Mouse (Mus musculus): ENCODE measurements around the gene Prkab2.

Gene Prkab2

DNA sequence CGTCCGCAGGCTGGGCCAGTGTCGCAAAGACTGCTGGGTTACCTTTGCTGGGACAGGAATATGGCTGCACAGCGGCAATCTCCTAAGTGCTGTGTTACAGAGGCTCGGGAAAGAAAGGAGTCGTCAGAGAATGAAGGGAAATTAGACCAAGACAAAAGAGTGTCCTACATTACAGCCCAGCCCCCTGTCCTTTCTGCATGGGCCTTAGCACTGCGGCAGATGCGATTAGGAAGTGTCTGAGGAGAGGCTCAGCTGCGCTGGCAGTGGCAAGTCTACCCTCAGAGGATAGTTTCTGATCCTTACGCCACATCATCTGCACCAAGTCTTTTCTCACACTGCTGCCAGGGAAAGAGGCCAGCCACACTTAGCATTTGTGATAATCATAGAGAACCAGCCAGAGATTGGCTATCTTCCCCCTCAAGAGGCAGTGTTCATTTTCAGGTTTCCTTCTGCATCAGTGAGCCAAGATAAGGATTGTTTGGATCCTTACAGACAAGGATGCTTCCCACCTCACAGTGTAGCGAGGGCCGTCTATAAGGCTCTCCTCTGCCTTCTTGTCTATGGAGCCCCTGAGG lies 33.5 kb downstream of the Prkab2 start:
- DNase-seq (ENCODE audit: low read depth, low spot score): no peak

DNA sequence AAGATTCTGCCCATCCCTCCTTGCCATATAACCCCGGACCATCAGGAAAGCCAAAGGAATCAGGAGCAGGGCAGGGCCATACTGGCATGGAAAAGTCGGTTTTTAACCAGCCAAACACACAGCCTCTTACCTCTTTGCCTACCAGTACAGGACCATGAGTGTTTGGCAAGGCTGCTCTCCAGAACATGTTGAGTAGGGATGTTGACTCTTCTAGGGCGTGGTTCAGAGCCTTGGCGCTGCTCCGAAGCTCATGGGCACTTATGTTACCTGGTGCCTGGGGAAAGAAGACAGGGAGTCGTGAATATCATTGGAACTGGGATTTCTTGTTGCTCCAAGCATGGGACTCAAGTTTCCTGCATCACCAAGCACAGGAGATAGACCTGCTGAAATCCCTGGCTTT lies 35.8 kb downstream of the Prkab2 start:
- no peak for DNase-seq (ENCODE audit: low read depth, low spot score)

DNA sequence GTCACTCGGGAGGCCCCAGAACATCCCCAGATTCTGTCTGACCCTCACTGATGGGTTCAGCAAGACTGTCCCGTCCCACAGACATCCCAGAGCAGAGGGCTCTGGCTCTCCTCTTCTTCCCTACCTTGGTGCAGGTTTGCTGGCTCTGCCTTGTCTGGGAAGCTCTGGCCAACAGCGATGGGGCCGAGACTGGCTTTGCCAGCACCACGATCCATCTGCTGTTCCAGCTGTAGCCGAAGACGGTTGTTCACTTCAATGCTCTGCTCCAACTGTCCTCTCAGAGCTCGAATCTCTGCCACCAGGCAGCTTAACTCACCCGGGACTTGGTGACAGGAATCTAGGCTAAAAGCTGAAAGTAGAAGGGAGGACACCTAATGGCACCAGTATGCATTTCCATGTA lies 38.9 kb downstream of the Prkab2 start:
- DNase-seq (ENCODE audit: low read depth, low spot score): no peak

DNA sequence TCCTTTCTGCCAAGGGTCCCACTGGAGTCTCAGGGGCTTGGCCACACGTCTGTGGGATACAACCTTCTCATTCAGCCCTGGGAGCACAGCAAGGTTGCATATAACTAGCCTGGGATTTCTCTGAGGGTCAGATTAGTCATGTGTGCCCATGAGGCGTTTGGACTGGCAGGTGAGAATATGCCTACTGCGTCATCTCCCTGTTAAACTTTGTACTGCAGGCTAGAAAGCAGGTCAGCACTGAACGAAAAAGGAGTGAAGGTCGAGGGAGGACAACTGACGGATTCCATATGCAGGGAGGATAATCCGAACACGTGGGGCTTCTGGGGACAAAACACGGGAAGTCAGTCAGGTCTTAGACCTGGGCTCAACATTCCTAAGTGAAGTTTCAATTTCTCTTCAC lies 39.3 kb downstream of the Prkab2 start:
- DNase-seq (ENCODE audit: low read depth, low spot score): no peak

DNA sequence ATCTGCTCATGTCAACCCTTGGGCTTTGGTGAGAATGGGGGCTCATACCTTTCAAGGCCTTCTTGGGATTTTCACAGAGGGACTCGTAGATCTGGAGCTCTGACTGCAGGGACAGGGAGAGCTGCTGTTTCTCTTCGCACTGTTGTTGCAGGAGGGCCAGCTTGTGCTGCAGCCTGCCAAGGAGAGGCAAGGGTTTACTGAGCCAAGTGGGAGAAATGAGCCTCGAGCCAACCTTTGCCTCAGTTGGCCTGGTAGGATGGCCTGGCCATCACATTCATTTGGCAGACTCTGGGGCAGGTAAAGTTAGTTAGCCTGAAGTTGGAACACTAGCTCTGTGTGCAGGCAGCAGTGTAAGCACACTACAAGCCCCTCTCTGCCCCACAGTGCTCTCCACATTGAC lies 41.1 kb downstream of the Prkab2 start:
- DNase-seq (ENCODE audit: low read depth, low spot score): no peak

DNA sequence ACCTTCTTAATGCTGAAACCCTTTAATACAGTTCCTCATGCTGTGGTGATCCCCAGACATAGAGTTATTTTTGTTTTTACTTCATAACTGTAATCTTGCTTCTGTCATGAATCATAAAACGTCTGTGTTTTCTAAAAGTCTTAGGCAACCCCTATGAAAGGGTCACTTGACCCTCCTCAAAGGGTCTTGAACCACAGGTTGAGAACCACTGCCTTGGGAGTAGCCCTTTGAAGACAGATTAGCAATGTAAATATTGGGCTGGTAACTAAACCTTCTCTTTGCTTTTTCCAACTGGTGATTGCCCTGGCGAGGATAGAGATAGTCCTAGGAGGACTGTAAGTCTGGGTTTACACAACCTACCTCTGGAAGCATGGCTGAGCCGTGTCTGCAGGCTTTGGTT lies 43.2 kb downstream of the Prkab2 start:
- DNase-seq (ENCODE audit: low read depth, low spot score): no peak

DNA sequence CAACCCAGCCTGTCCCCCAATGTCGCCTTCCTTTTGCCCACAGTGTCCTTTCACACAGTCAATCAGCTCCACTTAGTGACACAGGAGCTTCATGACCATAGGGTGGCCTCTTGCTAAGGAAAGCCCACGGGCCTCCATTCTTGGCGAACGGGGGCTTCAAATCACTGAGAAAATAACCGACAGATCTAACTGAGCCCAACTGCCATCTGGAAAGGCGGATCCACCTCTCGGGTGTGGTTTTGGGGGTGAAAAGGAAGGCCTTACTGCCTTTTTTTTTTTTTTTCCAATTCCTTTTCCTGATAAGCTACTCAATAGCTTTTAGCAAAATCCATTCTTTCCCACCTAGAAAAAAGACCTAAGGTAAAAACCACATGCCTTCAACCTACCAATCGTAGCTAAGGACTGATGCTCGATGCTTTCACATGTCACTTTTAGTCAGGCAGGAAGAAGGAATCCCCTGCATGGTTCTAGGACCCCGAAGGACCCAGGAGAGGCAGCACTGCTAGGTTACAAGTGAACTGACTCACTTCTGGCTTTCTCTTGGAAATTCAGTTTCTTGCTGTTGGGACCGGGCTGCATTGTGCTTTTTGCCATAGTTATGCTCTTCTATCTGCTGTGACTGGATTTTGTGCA lies 44.6 kb downstream of the Prkab2 start:
- no peak for DNase-seq (ENCODE audit: low read depth, low spot score)

DNA sequence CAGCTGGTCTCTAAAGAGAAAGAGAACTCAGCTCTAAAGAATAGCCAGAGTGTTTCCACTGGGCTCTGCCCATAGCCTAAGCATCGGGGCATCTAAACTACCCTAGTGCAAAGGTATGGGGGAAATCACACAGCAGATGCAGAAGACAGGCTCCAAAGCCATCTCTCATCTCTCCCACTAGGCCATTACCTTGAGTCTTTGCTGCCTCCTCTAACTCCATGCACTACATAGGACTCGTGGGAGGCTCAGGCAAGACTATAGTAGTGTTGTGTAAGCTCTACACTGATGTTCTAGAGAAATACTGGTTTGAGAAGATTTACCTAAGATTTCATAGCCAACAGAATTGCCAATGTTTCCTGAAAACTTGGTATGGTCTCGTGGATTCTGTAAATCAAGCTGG lies 47.5 kb downstream of the Prkab2 start:
- no peak for DNase-seq (ENCODE audit: low read depth, low spot score)

DNA sequence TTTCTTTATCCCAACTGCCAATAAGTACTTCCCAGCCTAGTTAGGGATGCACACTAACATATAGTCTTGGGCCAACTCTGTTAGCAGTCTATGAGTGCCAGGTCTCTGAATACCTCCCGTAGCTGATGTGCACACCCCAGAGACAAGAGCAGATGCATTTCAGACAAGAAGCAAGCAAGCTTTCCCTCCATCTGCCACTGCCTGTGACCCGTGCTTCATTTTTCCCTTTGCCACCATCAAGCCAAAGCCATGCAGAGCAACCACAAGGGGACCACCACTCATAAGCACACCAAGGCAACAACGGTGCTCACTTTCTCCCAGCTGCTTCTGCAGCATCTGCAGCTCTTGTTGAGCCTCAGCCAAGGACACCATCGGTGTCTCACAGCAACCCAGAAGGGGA lies 48.6 kb downstream of the Prkab2 start:
- no peak for DNase-seq (ENCODE audit: low read depth, low spot score)

DNA sequence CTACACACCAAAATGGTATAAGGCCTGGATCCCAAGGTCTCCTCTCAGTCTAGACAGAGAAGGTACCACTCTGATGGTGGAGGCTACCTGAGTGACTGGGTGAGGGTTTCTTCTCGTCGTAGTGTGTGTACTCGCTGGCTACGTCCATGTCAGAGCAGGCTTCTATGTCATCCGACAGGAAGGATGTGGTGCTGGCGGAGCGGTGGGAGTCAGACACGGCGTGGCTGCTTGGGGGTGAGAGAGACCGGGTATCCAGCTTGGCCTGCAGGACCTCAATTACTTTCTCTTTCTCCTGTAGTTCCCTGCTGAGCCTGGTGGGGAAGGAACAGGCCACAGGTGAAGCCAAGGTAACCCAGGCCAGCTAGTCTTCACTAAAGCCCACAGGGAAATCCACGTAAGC lies 52.1 kb downstream of the Prkab2 start:
- DNase-seq (ENCODE audit: low read depth, low spot score): no peak

DNA sequence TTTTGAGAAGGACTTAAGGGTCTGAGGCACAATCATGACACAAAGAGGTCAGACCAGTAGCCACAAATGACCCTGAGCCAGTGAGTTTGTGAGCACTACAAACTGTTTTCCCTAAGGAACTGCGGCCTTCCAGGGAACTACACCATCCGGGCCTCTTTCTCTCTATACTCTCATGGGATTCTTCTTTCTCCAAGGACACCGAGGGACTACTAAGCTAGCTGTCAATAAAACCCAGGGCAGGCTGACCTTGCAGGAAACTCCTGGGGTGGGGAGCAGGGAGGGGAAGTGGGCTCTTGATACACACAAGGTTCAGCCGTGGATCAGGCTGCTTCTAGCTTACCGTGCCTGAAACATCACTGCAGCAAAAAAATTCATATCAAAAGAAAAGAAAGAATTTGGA lies 52.9 kb downstream of the Prkab2 start:
- no peak for DNase-seq (ENCODE audit: low read depth, low spot score)

DNA sequence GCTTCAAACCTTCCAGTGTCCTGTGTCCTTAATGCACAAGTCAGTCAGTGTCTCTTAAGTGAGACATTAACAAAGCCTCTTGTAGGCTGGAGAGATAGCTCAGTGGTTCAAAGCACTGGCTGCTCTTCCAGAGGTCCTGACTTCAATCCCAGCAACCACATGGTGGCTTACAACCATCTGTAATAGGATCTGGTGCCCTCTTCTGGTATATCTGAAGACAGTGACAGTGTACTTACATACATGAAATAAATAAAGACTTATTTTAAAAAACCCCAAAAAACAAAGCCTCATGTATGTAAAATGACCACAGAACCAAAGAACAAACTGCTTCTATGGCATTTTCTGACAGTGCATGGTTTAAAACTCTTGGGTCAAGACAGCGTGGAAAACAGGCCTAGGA lies 57.9 kb downstream of the Prkab2 start:
- no peak for DNase-seq (ENCODE audit: low read depth, low spot score)

DNA sequence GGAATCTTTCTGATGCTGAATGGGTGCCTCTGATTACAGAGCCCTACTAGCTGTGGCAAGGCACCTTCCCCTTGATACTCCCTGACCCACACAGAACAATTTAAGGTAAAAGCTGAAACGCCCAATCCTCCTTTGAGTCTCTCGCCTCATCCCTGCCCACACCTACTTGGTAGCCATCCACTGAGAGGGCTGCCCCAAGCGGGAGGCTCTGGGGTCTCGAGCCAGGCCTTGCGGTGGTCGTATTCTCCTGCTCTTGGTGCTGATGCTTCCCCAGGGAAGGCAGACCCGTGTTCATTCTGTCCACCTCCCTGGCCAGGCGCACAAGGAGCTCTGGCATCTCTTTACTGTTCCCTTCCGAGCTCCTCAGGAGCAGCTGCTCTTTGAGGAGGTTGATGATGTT lies 61.1 kb downstream of the Prkab2 start:
- DNase-seq (ENCODE audit: low read depth, low spot score): no peak

All from CD4-positive, CD25-positive, alpha-beta regulatory T cell, adult 2 months (primary cell).